Mouse (Mus musculus): Measurements from ENCODE around the gene Rhof.

Rhof gene

GRCm38 (mm10) chr5:123114109-123114508, 18.4 kb downstream of the Rhof start:
- DNase-seq (ENCODE audit: low spot score in 2 of 2), result no peak

- no peak for DNase-seq (ENCODE audit: low spot score in 2 of 2)
Measured at GRCm38 (mm10) chr5:123110296-123110721, 22.2 kb downstream of the Rhof start.

DNA sequence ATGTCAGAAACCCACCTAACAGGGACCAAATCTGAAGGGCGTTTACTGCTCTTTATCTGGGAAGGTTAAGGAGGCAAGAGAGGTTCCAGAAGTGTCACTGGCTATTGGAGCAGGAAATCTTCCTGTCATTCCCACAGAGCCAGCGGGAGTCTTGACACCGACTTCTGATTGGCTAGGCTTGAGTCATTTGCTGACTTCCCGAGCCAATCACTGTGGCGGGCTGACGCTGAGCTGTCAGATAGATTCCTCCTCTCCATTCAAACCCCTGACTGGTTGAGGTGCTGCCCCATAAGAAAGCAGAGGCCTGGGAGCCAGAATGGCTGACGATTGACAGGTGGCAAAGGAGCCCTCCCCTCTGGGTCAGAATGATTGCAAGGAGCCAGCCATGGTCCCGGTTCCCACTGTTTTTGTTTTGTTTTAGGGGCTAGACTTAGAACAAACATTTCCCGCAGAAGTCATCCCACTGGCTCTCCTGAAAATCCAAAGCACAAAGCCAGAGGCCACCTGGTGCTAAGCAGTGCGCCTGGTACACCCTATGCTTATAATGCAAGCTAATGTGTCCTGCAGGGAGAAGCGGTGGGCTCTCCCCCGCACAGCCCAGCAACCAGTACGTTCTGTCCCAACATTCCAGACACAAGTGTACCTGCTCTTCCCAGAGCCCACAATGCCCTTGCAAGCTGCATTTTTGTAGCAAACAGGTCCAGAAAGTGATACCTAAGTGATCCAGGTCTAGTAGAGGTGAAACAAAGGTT, 22.9 kb downstream of the Rhof start:
- no peak for DNase-seq (ENCODE audit: low spot score in 2 of 2)

GRCm38 (mm10) chr5:123104769-123105168, 27.7 kb downstream of the Rhof start:
- no peak for DNase-seq (ENCODE audit: low spot score in 2 of 2)

GRCm38 (mm10) chr5:123103556-123103955, 28.9 kb downstream of the Rhof start:
- DNase-seq (ENCODE audit: low spot score in 2 of 2), result no peak

- no peak for DNase-seq (ENCODE audit: low spot score in 2 of 2)
Measured at GRCm38 (mm10) chr5:123102376-123102775, 30.1 kb downstream of the Rhof start.

DNA sequence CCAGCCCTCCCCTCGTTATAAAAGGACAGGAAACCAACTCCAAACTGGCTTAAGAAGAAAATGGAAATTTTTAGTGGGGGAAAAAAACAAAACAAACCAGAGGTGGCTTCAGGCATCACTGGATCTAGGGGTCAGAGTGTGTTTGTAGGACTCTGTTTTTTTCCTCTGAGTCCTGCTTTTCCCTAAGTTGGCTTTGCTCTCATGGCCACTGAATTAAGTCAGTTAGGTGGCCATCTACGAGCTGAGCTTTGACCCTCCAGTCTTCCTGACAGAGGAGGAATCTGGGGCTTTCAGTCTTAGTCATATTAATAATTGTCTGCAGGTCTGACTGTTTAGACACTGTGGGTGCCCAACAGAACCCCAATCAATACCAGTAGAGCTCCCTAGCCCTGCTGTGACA, 34.0 kb downstream of the Rhof start:
- no peak for DNase-seq (ENCODE audit: low spot score in 2 of 2)

DNA sequence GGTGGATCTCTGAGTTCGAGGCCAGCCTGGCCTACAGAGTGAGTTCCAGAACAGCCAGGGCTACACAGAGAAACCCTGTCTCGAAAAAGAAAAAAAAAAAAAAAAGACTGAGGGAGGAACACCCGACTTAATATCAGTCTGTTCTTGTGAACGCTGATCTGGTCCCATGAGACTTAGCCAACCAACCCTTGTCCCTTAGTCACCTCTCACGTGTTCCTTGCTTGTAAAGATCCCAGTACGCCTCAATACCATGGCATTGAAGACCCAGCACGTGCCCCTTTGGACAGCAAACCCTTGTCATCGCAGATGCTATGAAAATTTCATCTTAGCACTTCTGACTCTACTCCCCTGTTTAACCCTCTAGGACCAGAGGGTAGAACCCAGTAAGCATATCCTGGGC, 36.2 kb downstream of the Rhof start:
- DNase-seq (ENCODE audit: low spot score in 2 of 2), result no peak

DNA sequence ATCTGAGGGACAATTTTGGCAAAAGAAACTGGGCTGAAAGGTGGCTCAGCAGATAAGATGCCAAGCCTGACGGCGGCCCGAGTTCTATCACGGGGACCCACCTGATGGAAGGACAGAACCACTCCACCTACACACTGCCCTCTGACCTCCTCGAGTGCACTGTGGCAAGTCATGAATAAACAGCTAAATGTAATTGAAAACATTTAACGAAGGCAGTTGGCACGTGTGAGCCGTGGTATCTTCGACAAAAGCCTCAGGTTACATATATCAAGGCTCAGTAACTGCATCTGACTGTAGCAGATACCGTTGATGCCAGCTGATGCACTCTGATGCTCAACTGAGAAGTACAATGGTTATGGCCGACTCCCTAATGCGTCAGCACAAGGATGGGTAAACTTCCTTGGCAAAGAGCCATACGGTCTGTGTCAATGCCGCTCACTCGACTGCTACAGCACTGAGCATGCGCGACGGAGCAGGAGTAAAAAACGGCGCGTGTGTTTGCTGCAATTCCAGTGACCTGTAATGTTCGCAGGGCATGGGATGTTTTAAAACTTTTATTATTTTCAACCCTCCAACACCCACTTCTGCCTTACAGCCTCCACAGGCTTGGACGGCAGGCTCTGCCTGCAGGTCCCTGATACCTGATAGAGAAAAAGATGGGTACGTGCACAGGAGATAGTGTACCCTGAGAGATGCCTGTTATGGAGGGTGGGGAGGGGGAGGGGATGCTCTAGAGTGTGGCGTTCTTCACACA, 38.1 kb downstream of the Rhof start:
- no peak for DNase-seq (ENCODE audit: low spot score in 2 of 2)

DNA sequence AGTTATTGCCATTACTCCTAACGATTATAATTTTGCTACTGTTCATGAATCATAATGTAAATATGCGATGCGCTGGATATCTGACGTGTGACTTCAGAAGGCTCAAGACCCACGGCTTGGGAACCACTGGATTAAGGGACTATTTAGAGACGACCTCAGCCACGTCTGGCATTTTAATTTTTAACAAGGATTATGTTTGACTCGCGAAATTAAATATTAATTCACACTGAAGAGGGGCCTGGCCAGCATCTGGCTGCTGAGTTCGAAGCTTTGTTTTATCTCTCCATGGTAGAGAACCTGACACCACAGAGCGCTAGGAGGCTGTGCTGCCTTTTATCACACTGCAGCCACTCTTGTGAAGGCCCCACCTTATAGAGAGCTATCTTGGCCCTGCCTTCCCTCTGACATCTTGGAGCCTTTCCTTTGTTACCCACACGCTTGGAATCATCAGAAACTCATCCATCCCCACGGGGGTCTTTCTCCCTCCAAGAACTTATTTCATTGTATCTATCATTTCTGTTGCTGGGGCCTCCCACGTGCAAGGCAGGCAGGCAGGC, 39.3 kb downstream of the Rhof start:
- no peak for DNase-seq (ENCODE audit: low spot score in 2 of 2)

DNA sequence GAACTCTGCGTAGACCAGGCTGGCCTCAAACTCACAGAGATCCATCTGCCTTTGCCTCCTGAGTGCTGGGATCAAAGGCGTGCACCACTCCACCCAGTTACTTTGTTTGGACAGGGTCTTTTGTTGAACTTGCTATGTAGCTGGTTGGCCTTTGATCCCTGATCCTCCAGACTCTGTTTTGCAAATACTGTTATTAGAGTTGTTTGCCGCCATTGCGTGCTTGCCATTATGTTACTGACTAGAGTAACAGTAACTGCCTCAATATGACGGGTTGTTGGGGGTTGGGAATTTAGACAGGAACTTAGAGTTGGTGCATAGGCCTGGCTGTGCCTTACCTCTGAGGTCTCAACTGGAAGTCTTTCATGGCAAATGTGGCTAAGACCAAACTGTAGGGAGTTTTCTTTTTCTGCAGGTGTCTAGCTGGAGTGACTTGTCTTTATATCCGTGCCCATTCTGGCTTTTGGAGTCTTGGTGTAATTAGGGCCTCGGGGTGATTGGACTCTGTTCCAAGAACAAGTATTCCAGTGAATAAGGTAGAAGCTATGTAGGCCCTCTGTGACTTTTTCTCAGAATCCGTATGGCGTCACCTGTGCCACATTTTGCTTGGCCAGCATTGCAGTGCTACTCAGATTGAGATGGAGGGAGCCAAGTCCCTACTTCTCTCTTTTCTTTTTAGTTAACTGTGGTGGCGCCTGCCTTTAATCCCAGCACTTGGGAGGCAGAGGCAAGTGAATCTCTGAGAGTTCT, 41.8 kb downstream of the Rhof start:
- DNase-seq (ENCODE audit: low spot score in 2 of 2), result no peak

DNA sequence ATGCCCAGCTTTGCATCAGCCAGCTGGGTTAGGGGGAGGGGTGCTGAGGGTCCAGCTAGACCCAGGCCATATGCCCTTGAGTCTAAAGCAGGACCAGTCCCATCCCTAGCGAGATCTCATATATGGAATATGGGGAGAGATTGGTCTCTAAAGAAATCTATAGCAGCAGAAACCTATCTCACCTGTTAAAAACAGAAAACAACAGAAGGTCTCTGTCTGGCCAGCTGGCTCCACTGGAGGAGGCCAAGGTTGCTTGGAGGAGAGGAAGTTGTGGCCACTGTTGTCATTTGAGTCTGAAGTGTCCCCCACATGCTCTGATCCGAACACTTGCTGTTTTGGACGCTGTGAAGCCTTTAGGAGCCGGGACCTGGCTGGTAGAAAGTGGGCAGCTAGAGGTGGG, 43.7 kb downstream of the Rhof start:
- no peak for DNase-seq (ENCODE audit: low spot score in 2 of 2)

GRCm38 (mm10) chr5:123086501-123086900, 46.0 kb downstream of the Rhof start:
- no peak for DNase-seq (ENCODE audit: low spot score in 2 of 2)

DNA sequence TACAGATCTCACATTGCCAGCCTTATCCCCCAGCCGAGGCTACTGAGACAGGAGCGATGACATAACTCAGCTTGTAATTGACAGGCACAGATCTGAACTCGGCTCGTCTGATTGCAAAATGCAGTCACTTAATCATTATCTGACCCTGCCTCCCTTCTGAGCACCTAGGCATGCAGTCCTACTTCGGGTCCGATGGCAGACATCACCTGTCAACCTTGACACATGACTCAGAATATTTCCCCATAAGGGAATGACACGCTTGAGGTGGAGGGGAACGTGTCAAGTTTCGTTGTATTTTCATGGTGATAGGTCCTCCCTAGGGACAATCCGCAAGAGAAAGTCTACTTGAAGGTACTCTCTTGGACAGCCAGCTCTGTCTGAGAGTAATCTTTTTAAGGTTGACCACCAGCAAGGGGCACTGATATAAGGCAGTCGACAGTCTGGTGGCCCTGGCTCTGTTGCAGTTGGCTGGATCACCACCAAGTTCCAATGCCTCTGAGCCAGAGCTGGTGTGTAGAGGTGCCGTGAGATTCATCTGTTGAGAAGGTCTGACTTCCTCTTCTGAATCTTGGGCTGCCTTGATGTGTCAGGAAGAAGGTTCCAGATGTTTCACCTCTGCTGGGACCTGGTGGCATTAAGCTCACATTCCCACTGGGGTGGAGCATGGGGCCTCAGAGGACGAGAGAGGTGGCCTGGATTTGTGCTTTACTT, 49.0 kb downstream of the Rhof start:
- DNase-seq (ENCODE audit: low spot score in 2 of 2), result no peak

DNA sequence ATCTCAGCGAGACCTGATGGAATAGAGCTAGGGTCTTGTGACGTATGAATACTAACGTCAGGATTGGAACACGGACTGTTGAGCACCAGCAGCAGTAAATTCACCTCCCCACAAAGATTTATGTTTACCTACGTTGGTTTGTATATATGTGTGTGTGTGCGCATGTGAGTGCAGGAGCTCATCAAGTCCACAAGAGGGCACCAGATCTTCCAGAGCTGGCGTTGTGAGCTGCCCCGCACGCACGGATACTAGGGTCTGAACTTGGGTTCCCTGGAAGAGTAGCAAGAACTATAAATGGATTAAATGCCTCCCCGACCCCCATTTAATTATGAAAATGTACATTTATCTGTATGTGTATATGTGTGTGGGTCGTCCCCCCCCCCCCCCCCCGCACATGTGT, 52.0 kb downstream of the Rhof start:
- DNase-seq (ENCODE audit: low spot score in 2 of 2), result no peak

GRCm38 (mm10) chr5:123080041-123080440, 52.5 kb downstream of the Rhof start:
- DNase-seq (ENCODE audit: low spot score in 2 of 2), result no peak

DNA sequence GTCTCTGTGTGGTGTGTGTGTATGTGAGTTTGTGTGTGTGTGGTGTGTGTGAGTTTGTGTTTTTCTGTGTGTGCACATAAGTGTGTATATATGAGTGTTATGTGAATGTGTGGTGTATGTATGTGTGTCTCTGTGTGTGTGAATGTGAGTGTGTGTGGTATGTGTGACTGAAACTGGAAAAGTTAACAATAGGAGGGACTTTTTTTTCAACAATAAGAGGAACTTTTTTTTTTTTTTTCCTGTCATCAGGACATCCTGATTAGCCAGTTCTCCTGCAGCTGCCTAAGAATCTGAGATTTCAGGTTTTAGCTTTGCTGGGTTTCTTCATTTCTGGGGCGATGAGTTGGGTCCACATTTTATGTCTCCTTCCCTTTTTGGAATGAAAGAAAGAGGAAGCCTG, 52.9 kb downstream of the Rhof start:
- no peak for DNase-seq (ENCODE audit: low spot score in 2 of 2)

GRCm38 (mm10) chr5:123076419-123077281, 55.8 kb downstream of the Rhof start:
- DNase-seq (ENCODE audit: low spot score in 2 of 2), result no peak

DNA sequence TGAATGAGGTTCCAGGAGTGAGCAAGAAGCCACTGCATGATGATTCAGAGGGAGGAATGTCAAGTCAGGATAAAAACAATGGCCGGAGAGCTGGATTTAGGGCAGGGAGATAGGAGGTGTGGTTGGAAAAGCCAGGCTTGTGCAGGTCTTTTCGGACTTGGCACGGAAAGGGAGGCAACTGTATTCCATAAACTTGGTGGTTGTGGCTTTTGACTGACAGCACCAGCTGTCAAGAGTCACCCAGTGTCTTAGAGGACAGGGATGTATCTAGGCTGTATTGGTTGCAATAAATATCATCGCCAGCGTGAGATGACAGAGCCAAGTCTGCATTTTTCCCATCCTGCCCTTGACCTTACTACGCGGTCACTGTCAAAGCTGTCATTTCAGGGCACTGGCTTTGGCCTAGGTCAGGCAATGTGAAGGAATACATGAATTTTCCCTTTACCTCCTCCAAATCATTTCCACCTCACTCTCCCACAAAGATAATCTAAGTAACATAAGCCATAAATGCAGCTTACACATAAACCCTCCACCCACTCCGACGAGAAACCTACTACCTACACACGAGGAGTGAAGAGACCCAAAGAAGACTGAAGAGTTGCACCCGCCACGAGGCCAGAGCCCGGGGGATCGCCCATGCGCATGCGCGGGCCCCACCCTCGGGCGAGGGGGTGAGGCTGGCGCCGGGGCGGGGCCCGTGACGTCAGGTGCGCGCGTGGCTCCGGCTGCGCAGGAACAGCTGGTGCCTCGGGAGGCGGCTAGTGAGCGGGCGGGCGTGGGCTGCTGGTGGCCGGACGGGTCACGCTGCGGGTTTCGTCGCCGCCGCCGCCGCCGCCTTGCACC, 56.7 kb downstream of the Rhof start:
- peak; percentile 79 to 91 for DNase-seq (ENCODE audit: low spot score in 2 of 2)

DNA sequence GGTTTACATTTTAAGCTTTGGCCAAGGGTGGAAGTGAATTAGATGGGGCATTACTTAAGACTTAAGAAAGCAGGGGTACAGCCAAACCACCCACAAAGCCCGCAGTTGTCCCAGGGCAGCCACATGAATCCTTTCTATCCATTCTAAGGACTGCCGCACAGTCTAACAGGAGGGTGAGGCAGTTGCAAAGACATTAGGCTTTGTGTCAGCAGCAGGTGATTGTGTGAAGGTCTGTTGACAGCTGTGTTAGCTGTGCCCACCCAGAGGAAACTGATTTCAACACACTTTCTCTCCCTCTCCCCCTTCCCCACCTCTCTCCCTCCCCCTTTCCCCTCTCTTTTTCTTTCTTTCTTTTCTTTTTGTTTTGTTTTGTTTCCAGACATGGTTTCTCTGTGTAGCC, 63.8 kb downstream of the Rhof start:
- no peak for DNase-seq (ENCODE audit: low spot score in 2 of 2)
